Mouse (Mus musculus): ENCODE measurements at regions not wholly inside any gene's neighbourhood (a gene's known extent, or its start where the extent isn't known, plus 50 kb on each side); places are given as distances from the start of the nearest gene placed in this dataset.

DNA sequence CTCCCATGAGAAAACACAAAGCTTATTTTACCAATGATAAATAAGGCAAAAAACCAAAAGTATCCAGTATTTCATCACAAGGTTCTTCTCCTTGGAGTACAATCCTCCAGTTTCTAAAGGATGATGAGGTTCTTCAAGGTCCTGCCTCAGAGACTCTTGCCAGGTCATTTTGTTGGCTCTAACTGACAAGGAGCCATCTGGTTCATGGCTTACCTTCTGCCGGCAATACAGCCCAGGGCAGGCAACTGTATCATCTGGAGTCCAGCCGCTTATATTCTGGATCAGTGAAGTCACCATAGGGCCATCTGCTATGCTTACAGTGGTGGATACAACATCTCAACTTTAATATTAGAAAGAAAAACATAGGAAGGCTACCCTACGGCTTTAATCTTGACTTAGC lies 279.8 kb downstream of the Atxn7l3b start:
- in situ Hi-C loops (cut with MboI; ENCODE audit: low pct_ligation_motif_present, low pct_unique_long_range_greater_than_20kb, low sequenced_read_pairs) (loop anchor here (25.0 kb wide), 1 partner anchor 112 kb away; no protein-coding TSS in a partner anchor), dilution Hi-C loops (cut with MboI; ENCODE audit: extremely low pct_ligation_motif_present, extremely low pct_unique_long_range_greater_than_20kb, low sequenced_read_pairs) (no loop called here)
- H3K27ac ChIP-seq (ENCODE audit: insufficient read depth, low read depth) = no peak overlapping the region
- no peak overlapping the region for H3K4me3 ChIP-seq (replicated peaks in 1 of 3; ENCODE audit: low read depth in 2 of 3, low read length in 2 of 3, poor library complexity in 1 of 3)
- H3K79me2 ChIP-seq (replicated peaks; ENCODE audit: control insufficient read depth, extremely low read depth, insufficient read depth, poor library complexity, severe bottlenecking) = no peaks in the 10 kb centered on the region
- H3K36me3 ChIP-seq (replicated peaks in 1 of 2; ENCODE audit: control insufficient read depth in 1 of 2, insufficient read depth in 1 of 2, low read length in 1 of 2) = no peaks in the 10 kb centered on the region
- no peak for DNase-seq (ENCODE audit: extremely low read depth)
- H3K9me3 ChIP-seq (replicated peaks; ENCODE audit: low read length) = no peaks in the 10 kb centered on the region
- no peak overlapping the region for H3K4me2 ChIP-seq (ENCODE audit: insufficient read depth, low read depth, poor library complexity, severe bottlenecking)
- TF ChIP-seq NRF1 (IDR thresholded peaks at IDR 0.05; ENCODE audit: low read depth, low read length) (no peak), CHD1 (IDR thresholded peaks at IDR 0.05; ENCODE audit: low read depth, low read length) (no peak), EP300 (IDR thresholded peaks at IDR 0.05; ENCODE audit: low read length) (no peak), POLR2AphosphoS2 (IDR thresholded peaks at IDR 0.05; ENCODE audit: low read depth, low read length) (no peak), MAX (IDR thresholded peaks at IDR 0.05; ENCODE audit: low read length) (no peak), JUN (IDR thresholded peaks at IDR 0.05; ENCODE audit: insufficient read depth, low read depth, low read length) (no peak), NELFE (IDR thresholded peaks at IDR 0.05; ENCODE audit: low read depth, low read length) (no peak), USF2 (conservative IDR thresholded peaks at IDR 0.05; ENCODE audit: low read depth, low read length) (no peak), ZKSCAN1 (IDR thresholded peaks at IDR 0.05; ENCODE audit: borderline replicate concordance, low read depth, low read length) (no peak), BHLHE40 (IDR thresholded peaks at IDR 0.05; ENCODE audit: low read depth, low read length) (no peak), RAD21 (IDR thresholded peaks at IDR 0.05; ENCODE audit: low read depth, low read length) (no peak), PAX5 (IDR thresholded peaks at IDR 0.05; ENCODE audit: low read length) (no peak), KAT2A (IDR thresholded peaks at IDR 0.05; ENCODE audit: insufficient replicate concordance, low read length) (no peak), ETS1 (conservative IDR thresholded peaks at IDR 0.05; ENCODE audit: low read depth, low read length) (no peak), SIN3A (IDR thresholded peaks at IDR 0.05; ENCODE audit: low read length) (no peak), E2F4 (IDR thresholded peaks at IDR 0.05; ENCODE audit: insufficient replicate concordance, low read depth, low read length) (no peak), MEF2A (IDR thresholded peaks at IDR 0.05; ENCODE audit: borderline replicate concordance, low read depth, low read length) (no peak), TBP (conservative IDR thresholded peaks at IDR 0.05; ENCODE audit: low read depth, low read length) (no peak)
- no peaks in the 10 kb centered on the region for H3K4me1 ChIP-seq (ENCODE audit: control insufficient read depth in 1 of 2, insufficient read depth in 2 of 2)
- H3K27me3 ChIP-seq (replicated peaks) = no peaks in the 10 kb centered on the region
- no peak overlapping the region for H3K9ac ChIP-seq (ENCODE audit: insufficient read depth, low read depth)
